Mouse (Mus musculus): ENCODE results near the gene Gprasp2. TPM values are rescaled to one million over a fixed set of nuclear protein-coding genes. Genes with fewer than 3 reads are reported as not detected.
A peak's percentile ranks its signal among the peaks of the same experiment; 100 is the strongest.
"Not testable (repeated sequence)": the region's sequence is repeated elsewhere in the genome, so short reads cannot be mapped to it uniquely, and the experiment has no call there.

Gene Gprasp2
- not detected in 2 replicates for polyA plus RNA-seq (2012; ENCODE audit: insufficient read depth, insufficient read length, missing spikeins)

DNA sequence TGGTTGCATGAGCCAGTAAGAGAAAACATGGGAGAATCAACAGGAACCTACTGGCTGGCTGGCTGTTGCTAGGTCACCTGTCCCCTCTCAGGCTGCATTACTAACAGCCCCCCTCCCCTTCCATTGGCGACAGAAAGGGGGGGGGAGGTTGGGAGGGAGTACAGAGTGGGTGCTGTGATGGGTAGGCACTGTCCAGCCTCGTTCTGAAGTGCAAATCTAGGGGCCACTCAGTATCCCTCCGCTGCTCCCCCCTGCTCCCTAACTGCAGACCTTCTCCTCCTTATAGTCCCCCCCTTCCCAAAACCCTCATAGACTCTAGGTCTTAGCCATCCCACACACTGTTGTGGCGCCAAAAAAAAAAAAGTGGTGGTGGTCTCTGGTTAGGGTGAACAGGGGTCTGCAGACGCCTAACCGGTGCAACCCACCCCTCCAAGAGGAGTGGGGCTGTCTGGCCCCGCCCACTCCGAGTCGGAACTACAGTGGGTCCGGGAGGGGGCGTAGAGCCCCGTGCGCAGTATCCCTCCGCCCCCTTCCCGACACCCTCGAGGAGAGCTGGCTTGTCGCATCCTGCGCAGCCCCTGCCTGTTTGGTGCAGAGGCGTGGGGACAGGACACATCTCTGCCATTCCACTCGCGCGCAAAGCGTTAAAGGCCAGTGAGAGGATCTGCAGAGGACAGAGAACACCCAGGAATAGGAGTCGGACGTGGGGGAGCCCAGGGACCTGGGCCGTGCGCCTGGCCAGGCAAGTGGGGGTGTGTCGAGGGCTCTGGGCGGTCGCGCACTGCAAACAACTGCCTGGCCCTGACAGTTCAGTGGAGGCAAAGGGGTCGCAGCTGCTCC, at the start of gene Gprasp2:
Gene Gprasp2, plus strand, starts transcription at position 514 of the 840 bp plus-strand sequence.
- not testable (repeated sequence) for H3K4me3 ChIP-seq (ENCODE audit: insufficient read depth, low read depth, low read length); H3K27ac ChIP-seq (replicated peaks; ENCODE audit: low read depth, low read length); H3K4me1 ChIP-seq (ENCODE audit: control insufficient read depth, insufficient read depth, insufficient read length, low read length)

DNA sequence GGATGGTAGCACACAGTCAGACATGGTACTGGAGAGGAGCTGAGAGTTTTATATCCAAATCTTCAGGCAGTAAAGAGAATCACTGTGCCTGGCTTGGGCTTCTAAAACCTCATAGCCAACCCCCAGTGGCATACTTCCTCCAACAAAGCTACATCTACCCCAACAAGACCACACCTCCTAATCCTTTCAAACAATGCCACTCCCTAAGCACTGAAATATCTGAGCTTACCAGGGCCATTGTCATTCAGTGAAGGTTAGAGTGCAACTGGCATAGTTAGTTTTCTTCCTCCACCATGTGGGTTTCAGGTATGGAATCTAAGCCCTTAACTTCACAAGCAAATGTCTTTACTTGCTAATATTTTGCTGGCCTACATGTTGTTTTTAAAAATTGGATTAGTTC, 47.3 kb upstream of the Gprasp2 start:
- Histone ChIP-seq H3K4me1 (ENCODE audit: control insufficient read depth, insufficient read depth, insufficient read length, low read length) (no peaks in the 10 kb centered on the region), H3K27ac (replicated peaks; ENCODE audit: low read depth, low read length) (no peak overlapping the region), H3K4me3 (ENCODE audit: insufficient read depth, low read depth, low read length) (no peak overlapping the region)

DNA sequence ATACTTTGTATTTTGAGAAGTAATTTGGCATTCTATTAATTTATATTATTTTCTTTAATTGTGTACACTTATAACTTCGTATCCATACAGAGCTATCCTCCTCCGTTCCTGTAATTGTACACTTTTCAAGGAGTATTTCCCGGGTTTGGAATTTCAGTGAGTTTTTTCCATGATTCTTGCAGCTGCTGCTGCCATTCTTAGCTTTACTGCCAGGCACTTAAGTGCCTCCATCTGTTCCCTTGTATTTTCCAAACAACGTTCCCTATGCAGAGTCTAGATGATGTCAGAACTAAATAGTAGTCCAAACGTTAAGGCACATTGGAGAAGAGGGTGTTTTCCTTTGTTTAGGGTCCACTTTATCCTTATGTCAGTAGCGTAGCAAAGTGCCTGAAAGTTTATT, 46.5 kb upstream of the Gprasp2 start:
- no peak overlapping the region for H3K4me3 ChIP-seq (ENCODE audit: insufficient read depth, low read depth, low read length)
- H3K4me1 ChIP-seq (ENCODE audit: control insufficient read depth, insufficient read depth, insufficient read length, low read length): no peaks in the 10 kb centered on the region
- H3K27ac ChIP-seq (replicated peaks; ENCODE audit: low read depth, low read length): no peak overlapping the region

DNA sequence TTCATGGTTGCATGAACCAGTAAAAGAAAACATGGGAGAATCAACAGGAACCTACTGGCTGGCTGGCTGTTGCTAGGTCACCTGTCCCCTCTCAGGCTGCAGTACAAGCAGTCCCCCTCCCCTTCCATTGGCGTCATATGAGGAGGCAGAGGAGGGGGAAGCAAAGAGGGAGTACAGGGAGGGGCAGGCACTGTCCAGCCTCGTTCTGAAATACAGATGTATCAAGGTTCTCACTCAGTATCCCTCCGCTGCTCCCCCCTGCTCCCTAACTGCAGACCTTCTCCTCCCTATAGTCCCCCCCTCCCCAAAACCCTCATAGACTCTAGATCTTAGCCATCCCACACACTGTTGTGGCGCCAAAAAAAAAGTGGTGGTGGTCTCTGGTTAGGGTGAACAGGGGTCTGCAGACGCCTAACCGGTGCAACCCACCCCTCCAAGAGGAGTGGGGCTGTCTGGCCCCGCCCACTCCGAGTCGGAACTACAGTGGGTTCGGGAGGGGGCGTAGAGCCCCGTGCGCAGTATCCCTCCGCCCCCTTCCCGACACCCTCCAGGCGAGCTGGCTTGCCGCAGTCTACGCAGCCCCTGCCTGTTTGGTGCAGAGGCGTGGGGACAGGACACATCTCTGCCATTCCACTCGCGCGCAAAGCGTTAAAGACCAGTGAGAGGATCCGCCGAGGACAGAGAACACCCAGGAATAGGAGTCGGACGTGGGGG, 43.1 kb upstream of the Gprasp2 start:
- peak overlapping the region; percentile 59 for H3K4me3 ChIP-seq (ENCODE audit: insufficient read depth, low read depth, low read length)
- not testable (repeated sequence) for H3K4me1 ChIP-seq (ENCODE audit: control insufficient read depth, insufficient read depth, insufficient read length, low read length); H3K27ac ChIP-seq (replicated peaks; ENCODE audit: low read depth, low read length)

DNA sequence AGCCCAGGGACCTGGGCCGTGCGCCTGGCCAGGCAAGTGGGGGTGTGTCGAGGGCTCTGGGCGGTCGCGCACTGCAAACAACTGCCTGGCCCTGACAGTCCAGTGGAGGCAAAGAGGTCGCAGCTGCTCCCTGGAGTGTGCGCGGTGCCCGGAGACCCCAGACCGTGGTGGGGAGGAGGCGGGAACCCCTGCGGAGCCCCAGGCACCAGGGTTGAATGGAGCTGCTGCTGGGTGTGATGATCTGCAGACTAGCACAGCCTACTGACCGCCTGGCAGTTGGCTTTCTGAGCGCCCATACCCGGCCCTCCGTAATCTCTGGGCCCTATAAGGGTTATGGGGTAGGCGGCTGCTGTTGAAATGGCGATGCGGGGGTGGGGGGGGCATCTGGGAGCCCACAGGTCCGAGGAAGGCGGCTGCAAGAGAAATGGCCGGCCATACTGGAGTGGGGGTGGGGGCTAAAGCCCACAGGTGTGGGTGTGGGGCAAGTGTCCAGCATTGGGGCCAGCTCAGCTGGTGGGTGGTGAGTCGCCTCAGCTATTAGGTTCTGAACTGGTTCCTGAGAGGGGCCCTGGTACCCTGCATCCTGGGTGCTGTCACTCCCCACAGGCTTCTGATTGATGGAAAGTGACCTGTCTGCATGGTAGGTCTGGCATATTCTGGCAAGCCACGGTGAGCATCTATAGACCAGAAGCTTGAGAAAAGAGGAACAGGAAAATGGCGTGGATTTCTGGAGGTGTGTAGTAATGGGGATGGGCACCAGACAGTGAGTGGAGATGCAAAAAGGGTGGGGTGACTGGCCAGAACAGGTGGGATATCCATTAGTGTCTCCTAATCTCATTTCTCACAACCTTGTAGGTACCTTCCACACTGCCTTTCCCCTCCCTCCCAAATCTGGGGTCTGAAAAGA, 42.3 kb upstream of the Gprasp2 start:
- not testable (repeated sequence) for H3K27ac ChIP-seq (replicated peaks; ENCODE audit: low read depth, low read length)
- peak overlapping the region; percentile 59 for H3K4me3 ChIP-seq (ENCODE audit: insufficient read depth, low read depth, low read length)

DNA sequence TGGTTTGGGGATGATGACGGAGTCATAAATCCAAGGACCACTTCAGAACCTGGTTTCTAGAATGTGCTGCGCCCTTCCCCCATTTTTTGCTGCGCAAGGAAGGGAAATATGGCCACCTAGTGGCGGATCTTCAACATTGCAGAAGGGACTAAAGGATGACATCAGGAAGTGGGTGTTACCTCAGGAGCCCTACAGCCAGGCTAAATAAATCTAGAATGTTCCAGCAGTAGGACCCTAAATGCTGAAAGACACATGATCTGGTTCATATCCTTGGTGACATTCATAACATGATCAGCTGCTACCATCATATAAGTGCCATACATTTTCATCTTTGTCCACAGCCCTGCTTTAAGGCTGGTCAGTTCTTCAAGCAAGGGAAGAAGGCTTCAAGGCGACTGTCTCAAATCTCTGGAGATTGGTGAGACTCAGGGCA, 41.6 kb upstream of the Gprasp2 start, which contains the start of gene Bhlhb9:
Gene Bhlhb9, plus strand, starts transcription at position 383 of the 433 bp plus-strand sequence.
- not testable (repeated sequence) for H3K27ac ChIP-seq (replicated peaks; ENCODE audit: low read depth, low read length)

More for the DNA sequence above, 42.3 kb upstream of the Gprasp2 start:
- not testable (repeated sequence) for H3K4me1 ChIP-seq (ENCODE audit: control insufficient read depth, insufficient read depth, insufficient read length, low read length)

DNA sequence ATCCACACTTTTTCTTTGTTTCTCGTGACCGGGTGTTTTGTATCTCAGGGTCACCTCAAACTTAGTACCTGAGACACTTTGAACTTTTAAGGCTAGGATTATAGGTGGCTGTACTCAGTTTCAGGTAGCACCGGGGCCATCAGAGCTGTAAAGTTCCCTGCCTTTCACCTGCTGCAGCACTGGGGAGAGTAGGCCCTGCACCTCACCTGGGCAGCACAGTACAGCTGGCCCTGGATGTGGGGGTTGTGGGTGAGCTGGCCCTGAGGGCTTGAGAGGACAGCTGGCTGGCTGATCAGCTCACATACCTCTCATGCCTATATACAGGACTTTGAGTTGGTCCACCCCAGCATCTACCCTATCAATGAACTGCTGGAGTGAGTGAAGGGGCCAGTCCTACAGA, 34.7 kb upstream of the Gprasp2 start:
- no peak overlapping the region for H3K4me3 ChIP-seq (ENCODE audit: insufficient read depth, low read depth, low read length)
- no peak overlapping the region for H3K27ac ChIP-seq (replicated peaks; ENCODE audit: low read depth, low read length)
- H3K4me1 ChIP-seq (ENCODE audit: control insufficient read depth, insufficient read depth, insufficient read length, low read length): no peaks in the 10 kb centered on the region

More for the DNA sequence above, 41.6 kb upstream of the Gprasp2 start, which contains the start of gene Bhlhb9:
- H3K4me1 ChIP-seq (ENCODE audit: control insufficient read depth, insufficient read depth, insufficient read length, low read length): not testable (repeated sequence)
- peak within 1 kb of the TSS; percentile 59 for H3K4me3 ChIP-seq (ENCODE audit: insufficient read depth, low read depth, low read length)

DNA sequence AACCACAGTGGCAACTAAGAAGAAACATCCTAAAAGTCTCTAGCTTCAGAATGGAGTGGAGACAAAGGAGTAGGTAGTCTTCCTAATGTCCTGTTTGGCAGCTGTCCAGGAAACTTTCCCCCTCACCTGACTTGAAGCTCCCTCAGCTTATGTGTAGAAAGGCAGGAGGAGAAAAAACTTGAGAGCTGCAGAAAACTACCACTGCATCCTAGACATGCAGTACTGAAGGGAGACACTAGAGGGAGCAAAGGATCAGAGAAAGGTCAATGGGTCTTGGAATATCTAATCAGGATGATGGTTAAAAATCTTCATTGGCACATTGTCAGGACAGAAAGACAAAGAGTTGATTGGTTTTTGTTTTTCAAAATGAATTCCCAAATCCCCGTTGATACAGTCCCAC, 33.1 kb upstream of the Gprasp2 start:
- H3K4me3 ChIP-seq (ENCODE audit: insufficient read depth, low read depth, low read length): no peak overlapping the region
- H3K4me1 ChIP-seq (ENCODE audit: control insufficient read depth, insufficient read depth, insufficient read length, low read length): no peaks in the 10 kb centered on the region
- H3K27ac ChIP-seq (replicated peaks; ENCODE audit: low read depth, low read length): no peak overlapping the region

DNA sequence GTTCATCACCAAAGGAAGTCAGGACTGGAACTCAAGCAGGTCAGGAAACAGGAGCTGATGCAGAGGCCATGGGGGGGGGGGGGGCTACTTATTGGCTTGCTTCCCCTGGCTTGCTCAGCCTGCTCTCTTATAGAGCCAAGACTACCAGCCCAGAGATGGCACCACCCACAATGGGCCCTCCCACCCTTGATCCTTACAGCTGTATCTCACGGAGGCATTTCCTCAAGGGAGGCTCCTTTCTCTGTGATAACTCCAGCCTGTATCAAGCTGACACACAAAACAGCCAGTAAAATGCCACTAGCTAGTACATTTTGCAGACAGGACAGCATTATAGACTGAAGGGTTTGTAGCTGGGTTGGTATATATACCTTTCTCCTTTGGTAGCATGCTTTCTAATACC, 2.9 kb upstream of the Gprasp2 start:
- H3K4me3 ChIP-seq (ENCODE audit: insufficient read depth, low read depth, low read length); H3K4me1 ChIP-seq (ENCODE audit: control insufficient read depth, insufficient read depth, insufficient read length, low read length); H3K27ac ChIP-seq (replicated peaks; ENCODE audit: low read depth, low read length): not testable (repeated sequence)

DNA sequence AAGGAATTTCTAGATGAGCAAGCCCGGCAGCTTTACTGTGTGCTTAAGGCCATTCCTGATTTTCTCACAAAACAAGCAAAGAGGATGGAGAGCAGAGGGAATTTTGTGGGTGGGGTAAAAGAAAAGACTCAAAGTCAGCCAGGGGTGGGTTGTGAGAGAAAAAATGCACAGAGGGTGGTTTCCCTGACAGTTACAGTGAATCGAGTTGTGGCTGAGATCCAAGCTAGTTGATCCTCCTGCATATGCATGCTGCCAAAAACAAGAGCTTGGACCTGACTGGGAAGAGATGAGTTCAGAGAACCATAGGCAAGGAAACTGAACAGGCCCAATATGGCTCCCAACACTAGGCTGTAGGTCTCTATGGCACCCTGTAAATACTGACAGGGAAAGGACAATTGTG, 938 bp upstream of the Gprasp2 start:
- H3K4me1 ChIP-seq (ENCODE audit: control insufficient read depth, insufficient read depth, insufficient read length, low read length): no peaks in the 10 kb centered on the region
- H3K4me3 ChIP-seq (ENCODE audit: insufficient read depth, low read depth, low read length): no peak overlapping the region
- no peak overlapping the region for H3K27ac ChIP-seq (replicated peaks; ENCODE audit: low read depth, low read length)

DNA sequence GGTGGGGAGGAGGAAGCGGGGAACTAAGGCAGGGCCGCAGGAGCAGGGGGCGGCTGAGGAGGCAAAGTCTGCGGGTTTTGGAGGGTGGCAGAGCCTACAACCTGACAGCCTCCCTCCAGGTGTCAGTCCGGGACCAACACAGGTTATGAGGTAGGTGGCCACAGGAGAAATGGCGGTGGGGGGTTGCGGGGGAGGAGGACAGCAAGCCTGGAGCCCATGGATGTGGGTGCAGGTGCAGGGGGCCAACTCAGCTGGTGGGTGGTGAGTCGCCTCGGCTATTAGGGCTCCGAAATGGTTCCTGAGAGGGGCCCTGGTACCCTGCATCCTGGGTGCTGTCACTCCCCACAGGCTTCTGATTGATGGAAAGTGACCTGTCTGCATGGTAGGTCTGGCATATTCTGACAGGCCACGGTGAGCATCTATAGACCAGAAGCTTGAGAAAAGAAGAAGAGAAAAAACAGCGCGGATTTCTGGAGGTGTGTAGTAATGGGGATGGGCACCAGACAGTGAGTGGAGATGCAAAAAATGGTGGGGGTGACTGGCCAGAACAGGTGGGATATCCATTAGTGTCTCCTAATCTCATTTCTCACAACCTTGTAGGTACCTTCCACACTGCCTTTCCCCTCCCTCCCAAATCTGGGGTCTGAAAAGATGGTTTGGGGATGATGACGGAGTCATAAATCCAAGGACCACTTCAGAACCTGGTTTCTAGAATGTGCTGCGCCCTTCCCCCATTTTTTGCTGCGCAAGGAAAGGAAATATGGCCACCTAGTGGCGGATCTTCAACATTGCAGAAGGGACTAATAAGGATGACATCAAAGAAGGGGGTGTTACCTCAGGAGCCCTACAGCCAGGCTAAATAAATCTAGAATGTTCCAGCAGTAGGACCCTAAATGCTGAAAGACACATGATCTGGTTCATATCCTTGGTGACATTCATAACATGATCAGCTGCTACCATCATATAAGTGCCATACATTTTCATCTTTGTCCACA, 860 bp downstream of the Gprasp2 start:
- not testable (repeated sequence) for H3K4me1 ChIP-seq (ENCODE audit: control insufficient read depth, insufficient read depth, insufficient read length, low read length); H3K27ac ChIP-seq (replicated peaks; ENCODE audit: low read depth, low read length); H3K4me3 ChIP-seq (ENCODE audit: insufficient read depth, low read depth, low read length)

DNA sequence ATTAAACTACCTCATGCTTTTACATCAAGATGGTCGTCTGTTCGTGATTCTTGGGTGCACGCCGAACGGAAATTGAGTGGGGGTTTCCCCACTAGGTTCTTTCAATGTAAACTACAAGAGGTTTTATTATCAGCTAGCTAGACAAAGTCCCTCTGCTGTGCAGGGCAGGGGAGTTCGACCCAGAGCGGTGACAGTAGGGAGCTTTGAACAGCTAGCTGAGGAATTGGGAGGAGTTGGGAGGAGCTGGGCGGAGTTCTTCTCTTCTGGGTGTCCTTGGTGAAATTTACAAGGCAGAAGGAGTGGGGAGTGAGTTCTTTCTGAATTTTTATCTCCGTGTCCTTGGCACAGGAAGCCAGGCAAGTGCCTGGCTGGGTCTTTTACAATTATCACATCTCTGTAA, 28.0 kb downstream of the Gprasp2 start:
- H3K4me1 ChIP-seq (ENCODE audit: control insufficient read depth, insufficient read depth, insufficient read length, low read length): not testable (repeated sequence)

DNA sequence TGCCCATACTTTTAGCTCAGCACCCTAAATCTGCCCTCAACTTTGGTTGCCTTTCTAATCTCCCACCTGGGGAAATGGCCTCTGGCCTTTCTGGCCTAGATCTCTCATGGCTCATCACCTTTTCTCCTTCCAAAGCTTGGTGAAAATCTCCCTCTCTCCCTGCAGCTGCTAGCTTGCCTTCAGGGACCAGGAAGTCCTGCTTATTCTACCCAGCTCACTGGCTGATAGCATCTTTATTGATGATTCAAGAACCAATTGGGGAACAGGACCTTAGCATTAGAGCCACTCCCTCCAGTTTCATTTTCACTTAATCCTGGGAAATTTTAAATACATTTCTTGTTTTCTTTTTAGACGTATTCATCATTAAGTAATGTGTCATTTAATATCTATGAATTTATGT, 37.8 kb downstream of the Gprasp2 start:
- H3K4me1 ChIP-seq (ENCODE audit: control insufficient read depth, insufficient read depth, insufficient read length, low read length): no peaks in the 10 kb centered on the region
- no peak overlapping the region for H3K27ac ChIP-seq (replicated peaks; ENCODE audit: low read depth, low read length)
- no peak overlapping the region for H3K4me3 ChIP-seq (ENCODE audit: insufficient read depth, low read depth, low read length)

More for the DNA sequence above, 28.0 kb downstream of the Gprasp2 start:
- not testable (repeated sequence) for H3K4me3 ChIP-seq (ENCODE audit: insufficient read depth, low read depth, low read length); H3K27ac ChIP-seq (replicated peaks; ENCODE audit: low read depth, low read length)

DNA sequence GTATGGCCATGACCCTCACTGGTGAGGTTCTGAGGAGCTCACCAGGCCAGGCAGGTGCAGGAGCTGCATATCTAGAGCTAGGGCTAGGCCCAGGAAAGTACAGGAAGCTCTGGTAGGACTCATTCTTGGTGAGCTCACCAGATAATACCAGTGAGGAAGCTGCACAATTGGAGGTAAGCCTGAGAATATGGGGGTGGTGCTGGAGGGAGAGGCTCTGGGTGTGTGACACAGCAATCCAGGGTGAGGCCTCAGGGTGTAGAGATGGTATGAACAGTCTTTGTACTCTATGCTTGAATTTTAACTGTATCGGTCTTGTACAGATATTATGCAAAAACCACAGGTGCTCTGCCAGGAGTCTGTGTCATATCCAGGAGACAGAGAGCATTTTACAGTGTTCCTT, 40.8 kb downstream of the Gprasp2 start:
- H3K4me1 ChIP-seq (ENCODE audit: control insufficient read depth, insufficient read depth, insufficient read length, low read length): no peaks in the 10 kb centered on the region
- no peak overlapping the region for H3K4me3 ChIP-seq (ENCODE audit: insufficient read depth, low read depth, low read length)
- no peak overlapping the region for H3K27ac ChIP-seq (replicated peaks; ENCODE audit: low read depth, low read length)

All from brown adipose tissue, adult 24 weeks (tissue).